Mouse (Mus musculus): Measurements from ENCODE around the gene Slc10a3. TPM values are rescaled to one million over a fixed set of nuclear protein-coding genes. Genes with fewer than 3 reads are reported as not detected.

Gene Slc10a3
- polyA plus RNA-seq, 1 experiment: 6.1 TPM

DNA sequence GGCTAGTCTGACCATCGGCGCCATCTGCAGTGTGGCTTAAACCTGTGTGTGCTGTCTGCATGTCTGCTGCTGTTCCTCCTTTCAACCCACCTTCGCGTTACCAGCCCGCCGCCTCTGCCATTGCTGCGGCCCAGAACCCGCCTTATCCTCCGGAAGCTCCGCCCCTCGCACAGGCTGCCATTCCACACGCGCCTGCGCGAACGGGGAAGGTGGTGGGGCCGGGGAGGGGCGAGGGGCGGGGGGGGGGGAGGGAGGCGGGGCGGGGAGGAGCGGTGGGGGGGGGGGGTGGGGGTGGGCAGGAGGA lies 19.7 kb downstream of the Slc10a3 start, which contains the start of gene Lage3:
Lage3 (minus strand) TSS at position 152 of the 304 bp plus-strand sequence.
- TF ChIP-seq CTCF (IDR thresholded peaks at IDR 0.05; ENCODE audit: borderline replicate concordance, extremely low read depth, insufficient read depth, insufficient read length) (no peak), POLR2A (IDR thresholded peaks at IDR 0.05; ENCODE audit: borderline replicate concordance, extremely low read depth, insufficient read depth, insufficient read length, poor library complexity, severe bottlenecking) (peak; percentile 49; the same call in 1 of the 2 replicates)
- DNase-seq (ENCODE audit: low read depth): peak; percentile 87

DNA sequence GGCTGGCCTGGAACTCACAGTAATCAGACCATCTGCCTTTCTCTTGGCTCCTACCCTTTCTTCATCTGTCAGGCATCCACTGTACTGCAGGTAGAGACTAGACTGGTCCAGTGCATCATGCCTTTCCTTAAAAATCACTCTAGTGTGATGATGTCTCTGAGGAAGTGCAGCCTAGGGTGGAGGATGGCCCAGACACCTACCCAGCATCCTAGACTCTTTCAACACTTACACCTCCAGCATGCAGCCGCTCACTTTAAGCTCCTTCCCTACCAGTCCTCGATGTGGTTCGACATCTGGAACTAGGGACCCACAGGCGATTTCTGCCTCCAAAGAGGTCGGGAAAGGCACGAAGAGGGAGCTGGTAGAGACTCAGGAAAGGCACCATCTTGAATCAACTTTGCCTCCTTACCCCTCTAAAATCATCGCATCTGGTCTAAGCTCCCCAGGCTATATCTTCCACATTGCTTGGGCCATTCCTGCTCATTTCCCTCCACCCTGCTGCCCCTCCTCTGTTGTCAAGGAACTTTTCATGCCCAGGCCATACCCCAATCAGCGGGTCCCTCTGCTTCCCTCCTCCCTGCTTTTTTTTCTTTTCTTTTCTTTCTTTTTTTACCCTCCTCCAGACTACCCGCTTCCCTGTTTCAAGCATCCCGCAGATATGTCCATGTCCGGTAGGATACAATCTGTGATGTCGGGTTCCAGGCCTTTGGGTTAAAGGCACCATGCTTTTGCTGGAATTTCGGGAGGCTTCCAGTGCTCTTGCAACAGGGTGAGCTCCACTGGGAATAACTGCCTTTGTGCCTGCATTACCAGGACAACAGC lies 20.3 kb downstream of the Slc10a3 start:
- DNase-seq (ENCODE audit: low read depth): peak; percentile 15
- TF ChIP-seq POLR2A (IDR thresholded peaks at IDR 0.05; ENCODE audit: borderline replicate concordance, extremely low read depth, insufficient read depth, insufficient read length, poor library complexity, severe bottlenecking): no peak
- no peak for TF ChIP-seq CTCF (IDR thresholded peaks at IDR 0.05; ENCODE audit: borderline replicate concordance, extremely low read depth, insufficient read depth, insufficient read length)

DNA sequence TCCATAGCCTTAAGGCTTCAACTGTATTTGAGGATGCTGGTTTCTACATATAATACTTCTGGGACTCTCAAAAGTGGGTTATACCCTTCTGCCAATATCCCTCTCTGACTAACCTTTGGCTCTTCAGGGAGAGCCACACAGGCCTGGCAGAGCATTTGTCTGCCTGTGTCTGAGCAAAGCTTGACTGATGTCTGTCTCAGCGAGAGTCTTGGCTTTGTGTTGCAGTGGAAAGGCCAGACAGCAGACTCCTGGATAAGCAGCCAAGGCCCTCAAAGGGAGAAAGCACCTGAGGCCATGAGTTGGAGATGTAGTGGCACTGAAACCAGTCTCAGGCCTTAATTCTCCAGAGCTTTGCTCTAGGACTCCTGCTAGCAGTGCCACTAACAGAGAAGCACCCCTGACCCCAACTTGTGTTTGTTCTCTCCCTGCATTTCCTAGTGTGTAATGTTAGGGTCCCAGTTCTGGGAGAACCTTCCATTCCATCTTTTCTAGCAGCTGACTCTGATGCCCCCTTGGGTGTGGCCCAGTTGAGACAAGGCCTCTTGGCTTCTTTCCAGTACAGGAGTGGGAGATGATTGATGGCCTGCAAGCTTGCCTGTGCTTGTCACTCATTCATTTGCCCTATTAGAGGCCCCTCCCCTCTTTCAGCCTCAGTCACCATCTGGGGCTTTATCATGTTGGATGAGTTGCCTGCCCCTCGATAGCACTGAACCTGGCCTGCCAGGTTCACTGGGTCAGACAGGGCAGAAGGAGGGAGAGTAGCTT lies 42.8 kb downstream of the Slc10a3 start:
- DNase-seq (ENCODE audit: low read depth): peak; percentile 25
- TF ChIP-seq CTCF (IDR thresholded peaks at IDR 0.05; ENCODE audit: borderline replicate concordance, extremely low read depth, insufficient read depth, insufficient read length): no peak
- TF ChIP-seq POLR2A (IDR thresholded peaks at IDR 0.05; ENCODE audit: borderline replicate concordance, extremely low read depth, insufficient read depth, insufficient read length, poor library complexity, severe bottlenecking): no peak

DNA sequence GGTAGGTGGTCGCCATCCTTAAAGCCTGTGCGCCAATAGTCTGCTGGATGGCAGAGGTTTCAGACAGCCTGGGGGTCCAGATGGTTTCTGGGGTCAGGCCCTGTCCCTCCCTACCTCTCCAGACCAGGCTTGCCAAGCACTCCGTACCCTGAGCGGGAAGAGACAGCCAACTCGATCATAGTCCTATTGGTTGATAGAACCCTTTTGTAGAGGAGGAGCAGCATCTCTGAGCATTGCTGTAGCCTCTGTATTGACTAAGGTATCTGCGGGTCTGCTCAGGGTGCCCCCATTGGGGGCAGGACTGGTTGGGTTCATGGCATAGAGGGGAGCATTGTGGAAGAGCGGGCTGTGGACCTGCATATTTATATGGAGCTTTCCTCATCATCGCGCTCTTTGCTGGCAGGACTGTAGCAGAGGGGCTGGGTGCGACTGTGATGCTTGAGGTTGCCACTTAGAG lies 43.9 kb downstream of the Slc10a3 start:
- TF ChIP-seq POLR2A (IDR thresholded peaks at IDR 0.05; ENCODE audit: borderline replicate concordance, extremely low read depth, insufficient read depth, insufficient read length, poor library complexity, severe bottlenecking) (no peak), CTCF (IDR thresholded peaks at IDR 0.05; ENCODE audit: borderline replicate concordance, extremely low read depth, insufficient read depth, insufficient read length) (no peak)
- peak; percentile 39 for DNase-seq (ENCODE audit: low read depth)

DNA sequence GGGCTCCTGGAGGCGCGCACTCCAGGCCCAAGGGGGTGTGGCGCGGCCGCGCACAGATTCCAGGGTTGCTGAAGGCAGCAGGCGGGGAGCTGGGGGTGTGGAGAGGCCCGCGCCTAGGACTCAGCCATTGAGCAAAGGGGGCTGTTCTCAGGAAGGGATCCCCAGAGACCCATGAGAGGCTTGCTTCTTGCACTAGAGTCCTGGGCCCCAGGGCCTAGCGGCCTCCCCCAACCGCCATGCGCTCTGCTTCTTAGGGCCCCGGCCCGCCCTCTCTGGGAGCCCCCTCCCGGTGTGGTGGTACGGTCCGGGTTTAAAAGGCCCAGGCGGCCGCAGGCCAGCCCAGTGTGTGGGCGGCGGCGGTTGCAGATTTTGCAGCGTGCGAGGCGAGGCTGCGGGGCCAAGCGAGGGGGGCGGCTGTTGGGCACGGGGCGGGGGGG lies 44.4 kb downstream of the Slc10a3 start, which contains the start of gene Plxna3:
Plxna3 (plus strand) TSS at position 342 of the 437 bp plus-strand sequence.
- DNase-seq (ENCODE audit: low read depth): peak; percentile 89
- TF ChIP-seq POLR2A (IDR thresholded peaks at IDR 0.05; ENCODE audit: borderline replicate concordance, extremely low read depth, insufficient read depth, insufficient read length, poor library complexity, severe bottlenecking): peak; percentile 79
- TF ChIP-seq CTCF (IDR thresholded peaks at IDR 0.05; ENCODE audit: borderline replicate concordance, extremely low read depth, insufficient read depth, insufficient read length): no peak

Other genes with a start within 250 kb of the Slc10a3 start
- gene Opn1mw, start 245.9 kb downstream of the Slc10a3 start, polyA plus RNA-seq (2012; rRNA removed): not detected in 2 replicates
- gene Mecp2, start 238.0 kb downstream of the Slc10a3 start, polyA plus RNA-seq (2012; rRNA removed): 25.4 and 38.9 TPM in 2 replicates
- gene Tex28, start 205.5 kb downstream of the Slc10a3 start, polyA plus RNA-seq (2012; rRNA removed): not detected in 2 replicates
- not detected in 2 replicates for gene Tktl1, start 196.1 kb downstream of the Slc10a3 start, polyA plus RNA-seq (2012; rRNA removed)
- gene Flna, start 123.5 kb downstream of the Slc10a3 start, polyA plus RNA-seq (2012; rRNA removed): 372 and 441 TPM in 2 replicates
- 84.6 and 102 TPM in 2 replicates for gene Emd, start 118.7 kb downstream of the Slc10a3 start, polyA plus RNA-seq (2012; rRNA removed)
- gene Rpl10, start 102.5 kb downstream of the Slc10a3 start, polyA plus RNA-seq (2012; rRNA removed): 1,601 and 1,926 TPM in 2 replicates
- 76.5 and 110 TPM in 2 replicates for gene Taz, start 91.4 kb downstream of the Slc10a3 start, polyA plus RNA-seq (2012; rRNA removed)
- 3.0 and 4.0 TPM in 2 replicates for gene Dnase1l1, start 91.0 kb downstream of the Slc10a3 start, polyA plus RNA-seq (2012; rRNA removed)
- gene Atp6ap1, start 76.3 kb downstream of the Slc10a3 start, polyA plus RNA-seq (2012; rRNA removed): 313 and 338 TPM in 2 replicates
- gene Gdi1, start 68.4 kb downstream of the Slc10a3 start, polyA plus RNA-seq (2012; rRNA removed): 1,152 and 1,204 TPM in 2 replicates
- gene Fam50a, start 60.3 kb downstream of the Slc10a3 start, polyA plus RNA-seq (2012; rRNA removed): 32.0 and 41.0 TPM in 2 replicates
- gene Plxna3, start 44.3 kb downstream of the Slc10a3 start, polyA plus RNA-seq (2012; rRNA removed): 297 and 349 TPM in 2 replicates
- 63.0 and 107 TPM in 2 replicates for gene Lage3, start 19.7 kb downstream of the Slc10a3 start, polyA plus RNA-seq (2012; rRNA removed)
- 52.8 and 63.4 TPM in 2 replicates for gene Ubl4a, start 131 bp downstream of the Slc10a3 start, polyA plus RNA-seq (2012; rRNA removed)
- 35.3 and 47.8 TPM in 2 replicates for gene Fam3a, start 19.9 kb upstream of the Slc10a3 start, polyA plus RNA-seq (2012; rRNA removed)
- 15.1 and 16.0 TPM in 2 replicates for gene Ikbkg, start 19.9 kb upstream of the Slc10a3 start, polyA plus RNA-seq (2012; rRNA removed)
- 50.5 and 53.4 TPM in 2 replicates for gene G6pdx, start 55.8 kb upstream of the Slc10a3 start, polyA plus RNA-seq (2012; rRNA removed)
- 0.18 TPM in 1 of 2 replicates, not detected in the other for gene Gm6880, start 108.0 kb upstream of the Slc10a3 start, polyA plus RNA-seq (2012; rRNA removed)
- not detected in 2 replicates for gene Olfr1326-ps1, start 201.5 kb upstream of the Slc10a3 start, polyA plus RNA-seq (2012; rRNA removed)
- gene Olfr1325, start 219.3 kb upstream of the Slc10a3 start, polyA plus RNA-seq (2012; rRNA removed): not detected in 2 replicates

Measured in brain, embryonic 14.5 days (tissue).